Mouse (Mus musculus) testis, adult 2 months (tissue): Measurements from ENCODE around the gene Zfp579. TPM values are rescaled to one million over a fixed set of nuclear protein-coding genes. Genes with fewer than 3 reads are reported as not detected.

ENCODE experiments used
- H3K27ac ChIP-seq: fragments of 200-500 bp; 2 replicates; pipeline ENCODE4 v1.5.1; 2012; ENCODE audit warnings: low read depth, low read length; ENCODE audit not compliant: control insufficient read depth, insufficient read depth
- H3K27me3 ChIP-seq: fragments of 200-500 bp; 2 replicates; pipeline ENCODE4 v1.6.1; 2012; ENCODE audit warnings: mild to moderate bottlenecking, low read length, moderate library complexity; ENCODE audit not compliant: control insufficient read depth, insufficient read depth
- H3K36me3 ChIP-seq: fragments of 200-500 bp; 2 replicates; pipeline ENCODE4 v1.6.1; 2012; ENCODE audit warnings: mild to moderate bottlenecking, low read length; ENCODE audit not compliant: control insufficient read depth, insufficient read depth
- H3K4me1 ChIP-seq: fragments of 200-500 bp; 2 replicates; pipeline ENCODE4 v1.6.1; 2012; ENCODE audit warnings: low read length; ENCODE audit not compliant: control insufficient read depth, insufficient read depth
- H3K4me3 ChIP-seq: fragments of 200-500 bp; 2 replicates; pipeline ENCODE4 v1.5.1; 2012; ENCODE audit warnings: low read depth, mild to moderate bottlenecking, low read length, moderate library complexity, mixed read lengths; ENCODE audit not compliant: control insufficient read depth
- CTCF ChIP-seq: fragments of 200-500 bp; IDR thresholded peaks from 2 replicates; pipeline ENCODE4 v1.5.1; 2012; ENCODE audit warnings: low read depth, mild to moderate bottlenecking, inconsistent platforms, low read length, moderate library complexity; ENCODE audit not compliant: control insufficient read depth, insufficient read depth, insufficient replicate concordance
- POLR2A ChIP-seq: fragments of 200-500 bp; IDR thresholded peaks from 2 replicates; pipeline ENCODE4 v1.6.1; 2012; ENCODE audit warnings: low read depth, mild to moderate bottlenecking, inconsistent platforms, low read length, moderate library complexity; ENCODE audit not compliant: control insufficient read depth
- polyA plus RNA-seq: library from polyadenylated mRNA; depleted of rRNA; stranded (reverse); fragments of >200 nt; gene quantifications from 2 replicates; pipeline ENCODE4 v1.2.3, GENCODE M21; 2012

Zfp579 gene
- polyA plus RNA-seq, 1 experiment: 9.1 TPM

DNA sequence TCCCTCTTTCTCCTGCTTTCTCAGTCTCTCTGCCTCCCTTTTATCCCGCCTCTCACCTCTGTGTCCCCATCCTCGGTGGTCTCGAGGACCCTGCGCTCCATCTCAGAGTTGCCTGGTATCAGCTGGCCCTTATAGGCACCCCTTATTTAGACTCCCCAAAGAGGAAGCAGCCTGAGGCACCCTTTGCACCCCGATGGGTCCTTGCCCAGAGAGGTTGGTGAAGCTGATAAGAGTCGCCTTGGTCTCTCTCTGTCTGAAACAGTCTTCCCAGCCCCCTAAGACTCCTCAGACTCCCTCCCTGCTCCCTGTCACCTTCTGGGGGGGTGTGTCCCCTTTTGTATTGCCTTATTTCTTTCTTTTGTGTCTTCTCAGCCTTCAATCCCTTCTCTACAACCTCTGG, 24.9 kb downstream of the Zfp579 start, which contains the start of gene Sbk3:
Gene Sbk3 (minus strand): TSS at position 101 of the 400 bp plus-strand sequence.
- no peak within 1 kb of the TSS for H3K27ac ChIP-seq
- TF ChIP-seq CTCF (no peak), POLR2A (no peak)
- H3K27me3 ChIP-seq: no peaks in the 10 kb centered on the region

DNA sequence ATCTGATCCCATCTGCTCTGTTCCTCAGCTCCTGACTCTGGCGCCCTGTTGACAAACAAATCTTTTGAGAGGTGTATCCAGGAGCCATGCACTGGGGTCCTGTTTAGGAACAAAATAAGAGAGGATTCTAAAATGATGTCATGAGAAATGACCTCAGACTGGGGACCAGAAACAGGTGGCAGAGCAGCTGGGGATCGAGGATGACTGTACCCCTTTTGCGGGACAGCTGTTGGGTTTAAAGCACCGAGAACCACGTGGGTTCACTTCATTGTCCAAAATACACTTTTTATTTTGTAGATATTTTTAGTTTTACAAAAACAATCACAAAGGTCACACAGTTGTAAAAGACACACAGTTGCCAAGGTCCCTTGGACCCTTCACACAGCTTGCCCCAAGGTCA, 31.0 kb downstream of the Zfp579 start:
- TF ChIP-seq CTCF (no peak), POLR2A (no peak)

More for the DNA sequence above, 24.9 kb downstream of the Zfp579 start, which contains the start of gene Sbk3:
- no peaks in the 10 kb centered on the region for H3K36me3 ChIP-seq
- H3K4me3 ChIP-seq: no peak within 1 kb of the TSS
- peaks cover 3% of the 10 kb centered on the region; the same call in 1 of the 2 replicates for H3K4me1 ChIP-seq

DNA sequence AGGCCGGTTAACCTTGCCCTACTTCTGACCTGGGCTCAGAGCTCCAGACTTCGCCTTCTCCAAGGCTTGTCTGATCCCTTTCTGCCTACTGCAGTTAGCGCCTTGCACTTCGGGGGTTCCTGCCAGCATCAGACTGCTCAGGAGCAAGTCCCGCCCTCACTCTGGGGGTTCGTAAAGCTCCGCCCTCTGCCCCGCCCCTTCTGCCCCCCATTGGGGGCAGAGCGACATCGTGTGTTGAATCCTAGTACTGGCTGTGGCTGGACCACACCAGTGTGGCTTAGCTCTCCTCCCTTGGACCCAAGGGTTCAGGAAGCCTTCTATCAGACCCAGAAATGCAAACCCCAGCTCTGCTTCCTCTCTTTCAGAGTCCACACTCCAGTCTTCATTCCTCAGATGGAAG, 31.7 kb downstream of the Zfp579 start, which contains the start of gene Sbk2:
Gene Sbk2 (minus strand): TSS at position 135 of the 400 bp plus-strand sequence.
- Histone ChIP-seq H3K27me3 (no peaks in the 10 kb centered on the region), H3K36me3 (no peaks in the 10 kb centered on the region), H3K4me3 (no peak within 1 kb of the TSS), H3K4me1 (peaks cover 7% of the 10 kb centered on the region), H3K27ac (no peak within 1 kb of the TSS)
- TF ChIP-seq POLR2A (no peak), CTCF (peak; percentile 63; the same call in 1 of the 2 replicates)

More for the DNA sequence above, 31.0 kb downstream of the Zfp579 start:
- no peaks in the 10 kb centered on the region for H3K36me3 ChIP-seq
- H3K4me3 ChIP-seq: no peak overlapping the region
- peaks cover 7% of the 10 kb centered on the region for H3K4me1 ChIP-seq
- H3K27me3 ChIP-seq: no peaks in the 10 kb centered on the region
- no peak overlapping the region for H3K27ac ChIP-seq

DNA sequence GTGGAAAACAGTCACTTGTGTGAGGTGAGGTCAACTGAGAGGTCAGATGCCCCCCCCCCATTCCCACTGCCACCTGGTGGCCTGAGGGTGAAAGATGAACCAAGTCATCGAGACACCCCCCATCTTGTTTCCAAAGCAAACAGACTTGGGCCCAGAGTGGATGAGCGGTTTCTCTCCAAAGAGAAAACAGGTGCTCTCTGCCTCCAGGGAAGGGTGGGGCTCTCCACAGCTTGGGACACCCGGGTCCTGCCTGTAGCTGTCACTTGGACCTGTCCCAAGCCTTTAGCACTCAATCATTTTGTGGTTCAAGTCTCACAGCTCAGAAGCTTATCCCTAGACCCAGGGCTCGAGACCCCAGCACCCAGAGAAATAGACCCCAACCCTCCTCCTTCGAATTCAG, 32.4 kb downstream of the Zfp579 start:
- peaks cover 7% of the 10 kb centered on the region for H3K4me1 ChIP-seq
- H3K27ac ChIP-seq: no peak overlapping the region
- no peak overlapping the region for H3K4me3 ChIP-seq
- TF ChIP-seq POLR2A (no peak), CTCF (no peak)
- no peaks in the 10 kb centered on the region for H3K27me3 ChIP-seq
- H3K36me3 ChIP-seq: no peaks in the 10 kb centered on the region

DNA sequence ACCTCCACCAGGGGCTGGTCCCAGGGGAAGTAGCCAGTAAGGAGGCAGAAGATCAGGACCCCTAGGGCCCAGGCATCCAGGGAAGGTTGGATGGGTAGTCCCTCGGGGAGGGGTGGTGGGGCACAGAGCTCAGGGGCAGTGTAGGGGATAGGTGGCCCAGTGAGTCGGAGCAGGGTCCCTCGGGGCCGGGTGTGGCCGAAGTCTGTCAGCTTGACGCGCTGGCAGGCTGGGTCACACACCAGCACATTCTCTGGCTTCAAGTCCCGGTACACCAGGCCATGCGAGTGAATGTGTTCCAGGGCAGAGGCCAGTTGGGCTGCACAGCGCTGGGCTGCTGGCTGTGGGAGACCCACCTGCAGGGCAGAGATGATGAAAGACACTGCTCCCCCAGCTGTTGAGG, 38.6 kb downstream of the Zfp579 start:
- no peak overlapping the region for H3K4me3 ChIP-seq
- no peak overlapping the region for H3K27ac ChIP-seq
- H3K4me1 ChIP-seq: no peaks in the 10 kb centered on the region
- TF ChIP-seq POLR2A: no peak
- no peak for TF ChIP-seq CTCF
- no peaks in the 10 kb centered on the region for H3K36me3 ChIP-seq
- no peaks in the 10 kb centered on the region for H3K27me3 ChIP-seq

DNA sequence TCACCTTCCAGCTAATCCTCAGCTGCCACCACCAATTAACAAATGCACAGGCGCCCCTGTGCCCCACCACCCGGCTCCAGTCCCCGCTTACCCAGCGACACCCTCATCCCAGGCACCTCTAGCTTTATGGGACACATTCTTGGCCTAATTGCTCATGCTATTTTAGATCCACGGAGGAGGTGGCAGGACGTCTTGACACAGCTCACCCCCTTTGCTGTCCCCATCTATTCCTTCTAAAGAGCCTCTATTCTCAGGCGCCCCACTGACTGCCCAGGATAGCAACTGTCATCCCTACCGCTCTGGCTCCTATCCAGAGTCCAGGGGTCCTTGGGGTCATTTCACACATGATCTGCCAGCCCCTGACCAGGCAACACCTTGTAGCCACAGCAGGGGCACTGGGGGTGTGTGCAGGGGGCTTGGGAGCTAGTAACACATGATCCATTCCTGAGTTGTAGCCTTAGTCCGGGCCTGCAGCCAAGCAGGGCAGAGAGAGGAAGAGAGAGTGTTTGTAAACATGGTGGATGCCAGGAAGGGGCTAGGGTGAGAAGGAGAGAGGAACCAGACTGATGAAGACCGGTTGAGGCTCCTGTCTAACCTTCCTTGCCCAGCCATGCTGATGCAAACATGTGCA, 42.0 kb downstream of the Zfp579 start:
- TF ChIP-seq CTCF: no peak
- TF ChIP-seq POLR2A: no peak
- no peaks in the 10 kb centered on the region for H3K4me1 ChIP-seq
- H3K27ac ChIP-seq: no peak overlapping the region
- H3K36me3 ChIP-seq: no peaks in the 10 kb centered on the region
- H3K4me3 ChIP-seq: no peak overlapping the region
- H3K27me3 ChIP-seq: no peaks in the 10 kb centered on the region

DNA sequence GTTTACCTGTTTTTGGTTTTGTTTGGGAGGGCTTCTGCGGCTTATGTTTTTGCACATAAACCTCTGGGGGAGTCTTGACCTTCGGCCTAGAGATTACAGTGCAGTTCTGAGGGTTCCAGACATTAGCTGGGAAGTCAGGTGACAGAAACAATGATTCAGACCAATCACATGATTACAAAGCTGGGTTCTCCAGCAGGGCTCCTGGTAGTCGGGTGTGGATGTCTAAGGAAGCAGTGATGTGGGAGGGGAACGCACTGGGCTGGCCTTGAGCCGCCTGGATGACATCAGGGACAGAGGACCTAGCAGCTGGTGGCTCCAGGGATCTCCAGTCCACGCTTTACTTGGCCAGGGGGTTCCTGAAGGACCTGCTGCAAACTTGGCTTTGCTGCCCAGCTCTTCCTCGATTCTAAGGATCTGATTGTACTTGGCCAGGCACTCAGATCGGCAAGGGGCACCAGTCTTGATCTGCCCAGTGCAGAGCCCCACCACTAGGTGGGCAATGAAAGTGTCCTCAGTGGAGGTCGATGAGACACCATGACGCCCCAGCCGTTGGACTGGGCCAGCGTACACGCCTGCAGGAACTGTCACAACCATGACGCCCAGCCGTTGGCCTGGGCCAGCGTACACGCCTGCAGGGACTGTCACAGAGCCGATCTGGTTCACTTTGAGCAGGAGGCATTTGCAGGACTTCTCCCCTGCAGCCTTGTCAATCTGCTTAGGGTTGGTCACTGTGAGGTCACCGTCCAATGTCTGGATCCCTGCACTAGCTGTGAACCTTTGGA, 45.2 kb downstream of the Zfp579 start:
- no peak overlapping the region for H3K4me3 ChIP-seq
- no peaks in the 10 kb centered on the region for H3K4me1 ChIP-seq
- H3K27me3 ChIP-seq: no peaks in the 10 kb centered on the region
- TF ChIP-seq POLR2A: no peak
- no peak for TF ChIP-seq CTCF
- no peak overlapping the region for H3K27ac ChIP-seq
- no peaks in the 10 kb centered on the region for H3K36me3 ChIP-seq
